Mouse (Mus musculus) limb, embryonic 12.5 days (tissue): Measurements from ENCODE around the gene Rasa4. TPM values are rescaled to one million over a fixed set of nuclear protein-coding genes. Genes with fewer than 3 reads are reported as not detected.

Source experiments
- ATAC-seq: fragments of 200-750 bp; cut with Nextera tagmentation; 2 replicates; pipeline ENCODE4 v1.8.0; 2017; ENCODE audit warnings: low read depth, moderate TSS enrichment; ENCODE audit not compliant: insufficient number of reproducible peaks, insufficient read depth, low FRiP score, low TSS enrichment
- H3K27ac ChIP-seq: fragments of 300-500 bp; sonication (generic); 2 replicates; pipeline ENCODE4 v1.5.1; 2016; ENCODE audit warnings: mild to moderate bottlenecking, moderate library complexity
- H3K27me3 ChIP-seq: fragments of 300-500 bp; sonication (generic); 2 replicates; pipeline ENCODE4 v1.6.1; 2016; ENCODE audit warnings: mild to moderate bottlenecking, moderate library complexity
- H3K36me3 ChIP-seq: fragments of 300-500 bp; sonication (generic); 2 replicates; pipeline ENCODE4 v1.6.1; 2016; ENCODE audit warnings: mild to moderate bottlenecking, moderate library complexity
- H3K4me1 ChIP-seq: fragments of 300-500 bp; sonication (generic); replicated peaks from 2 replicates; pipeline ENCODE4 v1.6.1; 2016
- H3K4me2 ChIP-seq: fragments of 300-500 bp; sonication (generic); 2 replicates; pipeline ENCODE4 v1.6.1; 2016; ENCODE audit warnings: mild to moderate bottlenecking, moderate library complexity
- H3K4me3 ChIP-seq: fragments of 300-500 bp; sonication (generic); replicated peaks from 2 replicates; pipeline ENCODE4 v1.5.1; 2016; ENCODE audit warnings: mild to moderate bottlenecking
- H3K9ac ChIP-seq: fragments of 300-500 bp; sonication (generic); replicated peaks from 2 replicates; pipeline ENCODE4 v1.6.1; 2016; ENCODE audit warnings: mild to moderate bottlenecking, moderate library complexity
- H3K9me3 ChIP-seq: fragments of 300-500 bp; sonication (generic); 2 replicates; pipeline ENCODE4 v1.6.1; 2016; ENCODE audit warnings: mild to moderate bottlenecking, moderate library complexity
- WGBS: fragments of 180-500 bp; shearing (Covaris S2); methylation state at CpG from one replicate; pipeline ENCODE4 v1.1.7; 2016; 5-methylcytosine and 5-hydroxymethylcytosine counted together
- polyA plus RNA-seq: library from polyadenylated mRNA; unstranded; fragments of >200 nt; fragmentation: Nextera tagmentation; extraction: Ambion mirVana; gene quantifications from 2 replicates; pipeline ENCODE4 v1.2.1, GENCODE M21; 2016

The Rasa4 gene
- polyA plus RNA-seq, 1 experiment from 2014 or later: 9.2 TPM

GRCm38 (mm10) chr5:136115891-136116783 is 32.4 kb downstream of the Rasa4 start, which contains the start of gene Polr2j:
Gene Polr2j, plus strand, starts transcription at chr5:136116631.
- no peaks in the 10 kb centered on the region for H3K9me3 ChIP-seq
- H3K4me2 ChIP-seq: peak within 1 kb of the TSS; percentile 92
- peak; percentile 90 for ATAC-seq
- H3K27me3 ChIP-seq: no peaks in the 10 kb centered on the region
- H3K4me3 ChIP-seq: peak within 1 kb of the TSS; percentile 90
- WGBS: 3% methylated on average over 42 of the region's 42 CpGs
- peaks cover 23% of the 10 kb centered on the region for H3K36me3 ChIP-seq
- H3K27ac ChIP-seq: 0 out of 2 replicates have a peak within 1 kb of the TSS, but pooled peaks have one; percentile 56
- peak within 1 kb of the TSS; percentile 83 for H3K9ac ChIP-seq
- H3K4me1 ChIP-seq: peaks cover 21% of the 10 kb centered on the region

- 0 out of 2 replicates have a peak overlapping the region, but pooled peaks have one; percentile 56 for H3K27ac ChIP-seq
- WGBS: under 1% methylated on average over 22 of the region's 22 CpGs
Measured at GRCm38 (mm10) chr5:136116784-136117112, 33.0 kb downstream of the Rasa4 start.

DNA sequence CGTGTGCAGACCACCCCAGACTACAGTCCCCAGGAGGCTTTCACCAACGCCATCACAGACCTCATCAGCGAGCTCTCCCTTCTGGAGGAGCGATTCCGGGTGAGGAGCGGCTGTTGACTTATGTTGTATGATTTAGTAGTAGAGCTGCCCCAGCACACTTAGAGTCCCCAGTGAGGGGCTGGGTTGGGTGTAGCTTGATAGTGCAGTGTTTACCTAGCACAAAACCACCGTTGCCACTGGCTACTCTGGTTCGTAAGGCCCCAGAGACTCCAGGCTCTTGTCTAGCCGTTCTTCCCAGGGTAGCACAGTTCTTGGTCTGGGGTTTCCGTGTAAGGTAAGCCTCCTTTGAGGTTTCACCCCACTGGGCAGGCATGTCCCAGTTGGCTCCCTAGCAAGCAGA is 38.4 kb downstream of the Rasa4 start:
- Histone ChIP-seq H3K4me1 (peaks cover 14% of the 10 kb centered on the region), H3K4me2 (no peak overlapping the region), H3K4me3 (no peak overlapping the region), H3K36me3 (peaks cover 76% of the 10 kb centered on the region), H3K9ac (no peak overlapping the region), H3K27ac (no peak overlapping the region), H3K27me3 (no peaks in the 10 kb centered on the region), H3K9me3 (no peaks in the 10 kb centered on the region)
- WGBS: 89% methylated on average over 10 of the region's 10 CpGs
- no peak for ATAC-seq

More at GRCm38 (mm10) chr5:136116784-136117112, 33.0 kb downstream of the Rasa4 start:
- peaks cover 21% of the 10 kb centered on the region for H3K4me1 ChIP-seq
- peak overlapping the region; percentile 90 for H3K4me3 ChIP-seq
- H3K9me3 ChIP-seq: no peaks in the 10 kb centered on the region
- ATAC-seq: no peak; the same call in 1 of the 2 replicates
- peak overlapping the region; percentile 83 for H3K9ac ChIP-seq
- H3K36me3 ChIP-seq: peaks cover 30% of the 10 kb centered on the region
- H3K4me2 ChIP-seq: peak overlapping the region; percentile 92
- no peaks in the 10 kb centered on the region for H3K27me3 ChIP-seq

GRCm38 (mm10) chr5:136135571-136136291 is 52.0 kb downstream of the Rasa4 start, which contains the start of the genes Lrwd1 and Alkbh4:
Gene Lrwd1, minus strand, starts transcription at chr5:136136074.
Gene Alkbh4, plus strand, starts transcription at chr5:136136146.
- under 1% methylated on average over 60 of the region's 60 CpGs for WGBS
- Histone ChIP-seq H3K9ac (peak within 1 kb of the TSS; percentile 81), H3K27me3 (no peaks in the 10 kb centered on the region), H3K4me2 (peak within 1 kb of the TSS; percentile 76), H3K4me1 (peaks cover 18% of the 10 kb centered on the region), H3K27ac (peak within 1 kb of the TSS; percentile 20; the same call in 1 of the 2 replicates), H3K9me3 (no peaks in the 10 kb centered on the region), H3K4me3 (peak within 1 kb of the TSS; percentile 64), H3K36me3 (peaks cover 60% of the 10 kb centered on the region)
- ATAC-seq: peak; percentile 82

GRCm38 (mm10) chr5:136136292-136136990 is 52.7 kb downstream of the Rasa4 start:
- Histone ChIP-seq H3K4me3 (peak overlapping the region; percentile 64), H3K36me3 (peaks cover 60% of the 10 kb centered on the region), H3K4me1 (peaks cover 18% of the 10 kb centered on the region), H3K9ac (peak overlapping the region; percentile 81), H3K27me3 (no peaks in the 10 kb centered on the region), H3K9me3 (no peaks in the 10 kb centered on the region), H3K4me2 (peak overlapping the region; percentile 76), H3K27ac (no peak overlapping the region)
- ATAC-seq: no peak
- 12% methylated on average over 20 of the region's 20 CpGs for WGBS

GRCm38 (mm10) chr5:136137658-136138274 is 54.0 kb downstream of the Rasa4 start:
- H3K9ac ChIP-seq: no peak overlapping the region
- peaks cover 58% of the 10 kb centered on the region for H3K36me3 ChIP-seq
- H3K4me3 ChIP-seq: 0 out of 2 replicates have a peak overlapping the region, but pooled peaks have one; percentile 64
- H3K27ac ChIP-seq: no peak overlapping the region
- 76% methylated on average over 13 of the region's 13 CpGs for WGBS
- no peak overlapping the region for H3K4me2 ChIP-seq
- no peak for ATAC-seq
- no peaks in the 10 kb centered on the region for H3K27me3 ChIP-seq
- H3K9me3 ChIP-seq: 0 out of 2 replicates have a peak, but pooled peaks cover 4% of the 10 kb centered on the region
- peaks cover 18% of the 10 kb centered on the region for H3K4me1 ChIP-seq

GRCm38 (mm10) chr5:136139393-136139792 is 55.7 kb downstream of the Rasa4 start:
- WGBS: 94% methylated on average over 13 of the region's 13 CpGs

GRCm38 (mm10) chr5:136140057-136140482 is 56.4 kb downstream of the Rasa4 start:
- H3K27ac ChIP-seq: no peak overlapping the region
- peaks cover 46% of the 10 kb centered on the region for H3K36me3 ChIP-seq
- H3K4me1 ChIP-seq: peaks cover 11% of the 10 kb centered on the region
- no peaks in the 10 kb centered on the region for H3K27me3 ChIP-seq
- H3K4me2 ChIP-seq: no peak overlapping the region
- ATAC-seq: no peak
- peaks cover 9% of the 10 kb centered on the region; the same call in 1 of the 2 replicates for H3K9me3 ChIP-seq
- H3K9ac ChIP-seq: no peak overlapping the region
- H3K4me3 ChIP-seq: no peak overlapping the region
- WGBS: 95% methylated on average over 10 of the region's 10 CpGs

More at GRCm38 (mm10) chr5:136139393-136139792, 55.7 kb downstream of the Rasa4 start:
- Histone ChIP-seq H3K4me3 (no peak overlapping the region), H3K27ac (no peak overlapping the region), H3K36me3 (peaks cover 46% of the 10 kb centered on the region), H3K27me3 (no peaks in the 10 kb centered on the region), H3K4me1 (peaks cover 18% of the 10 kb centered on the region), H3K9me3 (peaks cover 9% of the 10 kb centered on the region; the same call in 1 of the 2 replicates), H3K9ac (no peak overlapping the region), H3K4me2 (no peak overlapping the region)
- ATAC-seq: no peak

- H3K36me3 ChIP-seq: peaks cover 46% of the 10 kb centered on the region
- H3K4me2 ChIP-seq: no peak overlapping the region
- 83% methylated on average over 5 of the region's 5 CpGs for WGBS
- no peak for ATAC-seq
- H3K9ac ChIP-seq: no peak overlapping the region
- no peak overlapping the region for H3K4me3 ChIP-seq
- H3K27me3 ChIP-seq: no peaks in the 10 kb centered on the region
- H3K9me3 ChIP-seq: peaks cover 9% of the 10 kb centered on the region; the same call in 1 of the 2 replicates
- no peaks in the 10 kb centered on the region for H3K4me1 ChIP-seq
- H3K27ac ChIP-seq: no peak overlapping the region
Measured at GRCm38 (mm10) chr5:136142746-136143145, 59.0 kb downstream of the Rasa4 start.

DNA sequence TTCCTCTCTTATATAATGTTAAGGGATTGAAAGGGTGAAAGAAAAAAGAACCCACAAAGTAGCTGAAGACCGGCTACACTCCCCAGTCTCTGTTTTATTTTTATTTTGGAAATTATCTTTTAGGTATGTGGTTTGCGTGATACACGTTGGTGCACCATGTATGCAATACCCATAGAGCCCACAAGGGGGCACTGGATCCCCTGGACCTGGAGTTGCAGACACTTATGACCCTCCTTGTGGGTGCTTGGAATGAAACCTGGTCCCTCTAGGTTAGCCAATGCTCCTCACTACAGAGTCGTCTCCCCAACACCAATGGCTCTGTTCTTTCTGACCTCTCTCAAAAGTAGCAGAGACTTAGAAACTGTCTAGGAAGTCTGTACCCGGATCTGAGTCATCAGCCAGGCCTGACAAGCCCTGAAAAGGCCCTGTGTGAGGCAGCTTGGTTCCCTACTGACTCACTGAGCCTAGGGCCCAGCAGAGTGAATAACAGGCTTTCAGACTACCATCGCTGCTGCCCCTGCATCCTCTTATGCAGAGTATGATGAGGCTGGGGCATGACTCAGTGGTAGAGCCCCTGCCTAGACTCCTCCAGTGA is 59.5 kb downstream of the Rasa4 start:
- Histone ChIP-seq H3K4me2 (no peak overlapping the region), H3K36me3 (peaks cover 42% of the 10 kb centered on the region), H3K9me3 (peaks cover 9% of the 10 kb centered on the region; the same call in 1 of the 2 replicates), H3K9ac (no peak overlapping the region), H3K27me3 (no peaks in the 10 kb centered on the region), H3K4me1 (no peaks in the 10 kb centered on the region), H3K27ac (no peak overlapping the region), H3K4me3 (no peak overlapping the region)
- 89% methylated on average over 6 of the region's 6 CpGs for WGBS
- no peak for ATAC-seq
